Mouse (Mus musculus) heart, embryonic 14.5 days (tissue): Measurements from ENCODE around the gene Mecom. TPM values are rescaled to one million over a fixed set of nuclear protein-coding genes. Genes with fewer than 3 reads are reported as not detected.

Source experiments
- ATAC-seq: fragments of 200-750 bp; cut with Nextera tagmentation; 2 replicates; pipeline ENCODE4 v1.8.0; 2017; ENCODE audit warnings: low read depth, moderate TSS enrichment; ENCODE audit not compliant: insufficient number of reproducible peaks, insufficient read depth, low FRiP score
- H3K27ac ChIP-seq, 2 experiments: fragments of 200-500 bp in 1 of 2; fragments of 300-500 bp in 1 of 2; sonication (generic) in 1 of 2; replicated peaks in 1 of 2; 2 replicates each; pipeline ENCODE4 v1.5.1; 2012 to 2014; ENCODE audit warnings: low read depth in 2 of 2, low read length in 2 of 2, control low read depth in 1 of 2, mild to moderate bottlenecking in 1 of 2, mixed read lengths in 1 of 2; ENCODE audit not compliant: control insufficient read depth in 1 of 2, insufficient read depth in 1 of 2
- H3K27me3 ChIP-seq: fragments of 300-500 bp; sonication (generic); 2 replicates; pipeline ENCODE4 v1.6.1; 2014; ENCODE audit warnings: mild to moderate bottlenecking, low read length, control low read depth; ENCODE audit not compliant: control insufficient read depth, insufficient read depth
- H3K36me3 ChIP-seq: fragments of 300-500 bp; sonication (generic); 2 replicates; pipeline ENCODE4 v1.6.1; 2014; ENCODE audit warnings: mild to moderate bottlenecking, control low read depth, low read length, mixed read lengths; ENCODE audit not compliant: control insufficient read depth, insufficient read depth
- H3K4me1 ChIP-seq, 2 experiments: fragments of 200-500 bp in 1 of 2; fragments of 300-500 bp in 1 of 2; sonication (generic) in 1 of 2; 2 replicates each; pipeline ENCODE4 v1.6.1; 2012 to 2014; ENCODE audit warnings: low read length in 2 of 2, control low read depth in 1 of 2, mixed read lengths in 1 of 2; ENCODE audit not compliant: control insufficient read depth in 2 of 2, insufficient read depth in 2 of 2
- H3K4me2 ChIP-seq: fragments of 300-500 bp; sonication (generic); 2 replicates; pipeline ENCODE4 v1.6.1; 2014; ENCODE audit warnings: mild to moderate bottlenecking, low read length
- H3K4me3 ChIP-seq, 2 experiments: fragments of 200-500 bp in 1 of 2; fragments of 300-500 bp in 1 of 2; sonication (generic) in 1 of 2; 2 replicates each; pipeline ENCODE4 v1.5.1; 2012 to 2014; ENCODE audit warnings: low read length in 2 of 2, mild to moderate bottlenecking in 2 of 2, control low read depth in 1 of 2, low read depth in 1 of 2, moderate library complexity in 1 of 2; ENCODE audit not compliant: control insufficient read depth in 1 of 2, insufficient read depth in 1 of 2
- H3K9ac ChIP-seq: fragments of 300-500 bp; sonication (generic); 2 replicates; pipeline ENCODE4 v1.6.1; 2014; ENCODE audit warnings: mild to moderate bottlenecking, low read length
- H3K9me3 ChIP-seq: fragments of 300-500 bp; sonication (generic); 2 replicates; pipeline ENCODE4 v1.6.1; 2016; ENCODE audit warnings: low read length, control low read depth; ENCODE audit not compliant: control insufficient read depth
- WGBS: fragments of 180-500 bp; shearing (Covaris S2); extraction: QIAGEN DNeasy Blood & Tissue Kit; methylation state at CpG from one replicate; pipeline ENCODE4 v1.1.7; 2014; 5-methylcytosine and 5-hydroxymethylcytosine counted together
- polyA plus RNA-seq: library from polyadenylated mRNA; unstranded; fragments of >200 nt; fragmentation: Nextera tagmentation; extraction: Ambion mirVana; gene quantifications from 2 replicates; pipeline ENCODE4 v1.2.1, GENCODE M21; 2014

Mecom gene
- polyA plus RNA-seq, 1 experiment from 2014 or later: 23.0 TPM

DNA sequence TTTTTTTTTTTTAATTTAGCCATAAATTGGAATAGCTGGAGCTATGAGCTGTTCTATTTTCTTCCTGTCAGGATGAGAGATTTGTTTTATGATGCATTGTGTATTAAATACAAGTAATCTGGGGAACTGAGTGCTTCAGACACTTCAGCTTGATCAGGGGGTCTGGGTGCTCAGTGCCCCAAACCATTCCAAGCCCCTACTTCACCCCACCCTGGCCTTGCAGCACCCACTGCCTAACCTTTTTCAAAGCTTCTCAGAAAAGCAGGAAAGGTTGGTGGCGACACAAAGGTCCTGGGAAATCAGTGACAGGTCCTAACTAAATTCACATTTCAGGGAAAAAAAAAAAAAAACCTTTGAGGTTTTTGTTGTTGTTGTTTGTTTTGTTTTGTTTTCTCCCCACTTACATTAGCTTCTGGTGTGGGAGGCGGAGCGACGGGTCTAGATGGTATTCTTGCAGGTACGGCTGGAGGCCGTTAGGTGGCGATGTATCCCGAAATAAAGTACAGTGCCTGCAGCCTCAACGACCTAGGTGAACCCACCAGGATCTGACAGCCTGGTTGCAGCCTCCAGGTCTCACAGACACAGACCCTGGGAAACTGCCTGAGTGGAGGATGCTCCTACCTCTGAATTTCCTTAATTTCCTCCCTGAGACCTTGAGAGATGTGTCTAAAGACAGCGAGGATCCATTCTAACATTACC lies 532.7 kb downstream of the Mecom start:
- H3K9ac ChIP-seq: 0 out of 2 replicates have a peak overlapping the region, but pooled peaks have one; percentile 12
- no peaks in the 10 kb centered on the region for H3K27me3 ChIP-seq
- H3K4me2 ChIP-seq: no peak overlapping the region
- peak; percentile 66 for ATAC-seq
- peaks cover 4% of the 10 kb centered on the region in 2 experiments; a peak in 2 of 4 replicates for H3K4me1 ChIP-seq
- no peaks in the 10 kb centered on the region for H3K9me3 ChIP-seq
- no peak overlapping the region for H3K4me3 ChIP-seq
- H3K36me3 ChIP-seq: no peaks in the 10 kb centered on the region
- H3K27ac ChIP-seq: no peak overlapping the region
- WGBS: 10% methylated on average over 10 of the region's 10 CpGs

DNA sequence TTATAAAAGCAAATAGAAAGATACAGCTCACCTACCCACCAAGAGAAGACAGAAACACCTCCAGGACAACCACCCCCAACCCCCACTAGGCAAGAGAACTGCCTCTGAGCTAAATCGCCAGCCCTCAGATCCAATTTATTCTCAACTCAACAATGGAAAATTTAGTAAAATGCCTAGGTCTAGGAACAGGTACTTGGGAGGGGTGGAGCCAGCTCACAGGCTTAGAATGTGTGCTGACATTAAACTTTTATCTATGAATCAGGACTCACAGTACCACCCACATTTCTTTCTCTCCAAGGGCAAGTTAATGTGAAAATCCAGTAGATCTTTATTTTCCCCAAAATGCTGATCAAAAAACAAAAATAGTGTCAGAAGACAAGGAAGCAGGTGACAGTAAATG lies 533.5 kb downstream of the Mecom start:
- 50% methylated on average over 1 of the region's 1 CpGs for WGBS
- Histone ChIP-seq H3K36me3 (no peaks in the 10 kb centered on the region), H3K27me3 (no peaks in the 10 kb centered on the region), H3K9ac (no peak overlapping the region), H3K9me3 (no peaks in the 10 kb centered on the region), H3K4me2 (no peak overlapping the region), H3K4me1 (peaks cover 4 to 7% of the 10 kb centered on the region in 2 experiments; a peak in 2 of 4 replicates), H3K27ac (no peak overlapping the region), H3K4me3 (no peak overlapping the region)
- no peak for ATAC-seq

DNA sequence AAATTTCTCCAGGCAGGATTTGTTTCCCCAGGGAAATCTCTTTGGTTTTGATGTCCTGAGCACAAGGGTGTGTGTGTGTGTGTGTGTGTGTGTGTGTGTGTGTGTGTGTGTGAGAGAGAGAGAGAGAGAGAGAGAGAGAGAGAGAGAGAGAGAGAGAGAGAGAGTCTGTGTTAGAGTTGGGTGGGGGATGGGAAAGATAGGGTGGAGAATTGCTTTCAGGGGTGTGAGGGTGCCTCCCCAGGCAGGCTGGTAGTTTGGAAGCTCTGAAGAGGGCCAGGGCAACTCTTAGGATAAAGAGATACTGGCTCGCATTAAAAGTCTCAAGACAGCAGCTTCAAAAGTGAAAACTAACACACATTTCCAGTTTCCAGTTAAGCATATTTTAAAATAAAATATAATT lies 534.4 kb downstream of the Mecom start:
- Histone ChIP-seq H3K4me3 (peak overlapping the region; percentile 67 to 70), H3K4me1 (peaks cover 4 to 7% of the 10 kb centered on the region in 2 experiments; a peak in 2 of 4 replicates), H3K9ac (peak overlapping the region; percentile 85), H3K36me3 (no peaks in the 10 kb centered on the region), H3K27ac (peak overlapping the region; percentile 85 to 97), H3K4me2 (peak overlapping the region; percentile 65), H3K27me3 (no peaks in the 10 kb centered on the region), H3K9me3 (no peaks in the 10 kb centered on the region)
- no peak for ATAC-seq
- WGBS: 14% methylated on average over 1 of the region's 1 CpGs

DNA sequence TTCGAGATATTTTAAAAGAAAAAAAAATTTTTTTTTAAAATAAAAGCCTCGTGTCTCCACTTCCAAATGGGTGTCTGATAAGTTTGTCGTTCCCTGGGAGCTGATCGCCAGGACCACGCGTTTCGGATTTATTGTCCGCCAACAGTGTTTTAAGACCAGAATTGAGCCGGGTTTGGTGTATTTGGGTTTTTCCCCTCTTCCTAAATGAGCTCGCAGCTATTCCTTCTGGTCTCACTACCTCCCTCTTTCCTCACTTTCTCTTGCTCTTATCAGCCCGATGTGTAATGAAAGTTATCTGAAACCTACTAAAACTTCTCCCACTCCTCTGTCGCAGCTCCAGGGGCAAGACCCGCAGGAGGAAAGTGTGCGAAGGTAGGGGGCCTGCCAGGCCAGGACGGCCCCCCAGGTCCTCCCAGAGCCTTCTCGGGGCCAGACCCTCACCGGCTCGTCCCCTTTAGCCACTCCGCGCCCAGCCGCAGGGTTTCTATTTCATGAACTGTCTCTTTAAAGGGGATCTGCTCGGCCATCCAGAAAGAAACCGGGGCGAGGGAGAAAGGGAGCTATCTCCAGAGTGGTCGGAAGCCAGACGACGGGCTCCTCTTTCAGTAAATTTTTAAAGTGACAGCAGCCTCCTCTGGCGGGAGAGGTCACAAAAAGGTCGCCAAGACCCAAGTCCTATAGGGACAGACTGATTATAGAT lies 535.0 kb downstream of the Mecom start:
- Histone ChIP-seq H3K4me1 (peaks cover 2 to 7% of the 10 kb centered on the region in 2 experiments; a peak in 2 of 4 replicates), H3K27ac (peak overlapping the region; percentile 85 to 97), H3K4me3 (peak overlapping the region; percentile 67 to 70), H3K4me2 (peak overlapping the region; percentile 65), H3K9ac (peak overlapping the region; percentile 85), H3K27me3 (no peaks in the 10 kb centered on the region), H3K9me3 (no peaks in the 10 kb centered on the region), H3K36me3 (no peaks in the 10 kb centered on the region)
- WGBS: under 1% methylated on average over 29 of the region's 29 CpGs
- ATAC-seq: peak; percentile 69

DNA sequence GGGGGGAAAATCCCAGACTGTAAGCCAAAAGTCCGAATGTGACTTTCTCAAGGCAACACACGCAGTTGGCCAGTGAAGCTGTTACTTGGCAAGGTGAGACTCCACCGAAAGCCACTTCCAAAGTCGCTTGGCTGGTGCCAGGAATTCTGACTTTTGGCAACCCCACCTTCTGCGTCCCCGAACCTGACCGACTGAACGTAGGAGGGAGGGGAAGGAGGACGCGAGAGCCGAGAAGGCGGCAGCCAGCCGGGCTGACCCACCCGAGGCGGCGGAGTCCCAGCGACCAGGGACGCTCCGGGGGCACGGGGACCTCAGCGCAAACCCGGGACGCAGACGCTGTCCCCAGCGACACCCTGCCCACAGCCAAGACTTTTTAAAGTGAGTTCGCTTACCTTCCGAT lies 535.7 kb downstream of the Mecom start:
- Histone ChIP-seq H3K4me3 (peak overlapping the region; percentile 67 to 70), H3K9me3 (no peaks in the 10 kb centered on the region), H3K4me1 (peaks cover 2 to 7% of the 10 kb centered on the region in 2 experiments; a peak in 2 of 4 replicates), H3K4me2 (peak overlapping the region; percentile 65), H3K36me3 (0 out of 2 replicates have a peak, but pooled peaks cover 5% of the 10 kb centered on the region), H3K9ac (peak overlapping the region; percentile 85), H3K27ac (peak overlapping the region; percentile 85 to 97), H3K27me3 (no peaks in the 10 kb centered on the region)
- no peak for ATAC-seq
- under 1% methylated on average over 27 of the region's 27 CpGs for WGBS

DNA sequence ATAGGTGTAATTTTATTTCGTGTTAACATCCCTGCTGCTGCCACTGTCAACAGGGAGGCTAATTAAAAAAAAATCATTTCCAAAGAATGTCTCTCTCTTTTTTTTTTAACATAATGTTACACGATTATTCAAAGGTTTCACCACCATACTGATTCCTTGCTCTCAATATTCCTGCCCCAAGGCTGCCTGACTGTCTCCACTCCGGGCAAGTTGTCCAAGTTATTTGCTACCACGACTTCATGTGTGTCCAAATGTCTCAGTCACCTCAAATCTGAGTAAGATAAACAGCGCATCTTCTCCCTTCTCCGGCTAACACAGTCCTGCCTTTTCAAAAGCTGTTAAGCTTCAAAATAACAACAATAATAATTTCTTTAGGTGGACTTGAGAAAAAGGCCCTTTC lies 536.1 kb downstream of the Mecom start:
- H3K4me3 ChIP-seq: peak overlapping the region; percentile 67 to 70
- H3K4me1 ChIP-seq: peaks cover 2 to 7% of the 10 kb centered on the region in 2 experiments; a peak in 2 of 4 replicates
- 0 out of 2 replicates have a peak, but pooled peaks cover 5% of the 10 kb centered on the region for H3K36me3 ChIP-seq
- peak overlapping the region; percentile 65 for H3K4me2 ChIP-seq
- H3K9me3 ChIP-seq: no peaks in the 10 kb centered on the region
- H3K9ac ChIP-seq: peak overlapping the region; percentile 85
- no peaks in the 10 kb centered on the region for H3K27me3 ChIP-seq
- 18% methylated on average over 6 of the region's 6 CpGs for WGBS
- H3K27ac ChIP-seq: peak overlapping the region; percentile 85 to 97
- ATAC-seq: no peak

DNA sequence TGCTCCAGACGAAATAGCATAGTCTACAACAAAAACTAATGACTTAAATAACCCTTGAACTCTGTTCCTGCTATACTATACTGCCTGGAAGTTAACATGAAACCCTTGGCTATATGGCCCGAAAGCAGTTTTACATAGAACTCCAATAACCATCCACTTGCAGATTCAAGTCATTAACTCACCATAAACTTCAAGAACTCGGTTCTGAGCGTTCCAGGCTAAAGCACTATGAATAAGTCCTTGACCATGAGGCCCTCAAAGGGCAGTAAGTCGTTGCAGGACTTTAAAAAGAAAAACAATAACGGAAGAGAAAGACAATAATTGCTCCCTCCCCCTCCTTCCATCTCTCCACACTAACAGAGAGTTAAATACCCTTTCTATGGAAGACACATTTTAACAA lies 536.9 kb downstream of the Mecom start:
- no peak for ATAC-seq
- Histone ChIP-seq H3K27me3 (no peaks in the 10 kb centered on the region), H3K4me1 (peaks cover 2 to 7% of the 10 kb centered on the region in 2 experiments; a peak in 2 of 4 replicates), H3K9ac (peak overlapping the region; percentile 85), H3K27ac (peak overlapping the region; percentile 64 to 85; a peak in 3 of 4 replicates), H3K9me3 (no peaks in the 10 kb centered on the region), H3K4me3 (peak overlapping the region; percentile 67 to 70; a peak in 3 of 4 replicates), H3K4me2 (peak overlapping the region; percentile 65), H3K36me3 (0 out of 2 replicates have a peak, but pooled peaks cover 5% of the 10 kb centered on the region)
- 47% methylated on average over 6 of the region's 6 CpGs for WGBS
